Mouse (Mus musculus) embryonic facial prominence, embryonic 13.5 days (tissue): ENCODE data around the gene Itga5. TPM values are rescaled to one million over a fixed set of nuclear protein-coding genes. Genes with fewer than 3 reads are reported as not detected.

Experiments
- ATAC-seq: fragments of 200-750 bp; cut with Nextera tagmentation; 2 replicates; pipeline ENCODE4 v1.8.0; 2017; ENCODE audit warnings: low read depth; ENCODE audit not compliant: insufficient number of reproducible peaks, insufficient read depth, low FRiP score, low TSS enrichment
- H3K27ac ChIP-seq: fragments of 300-500 bp; sonication (generic); 2 replicates; pipeline ENCODE4 v1.5.1; 2015; ENCODE audit warnings: moderate library complexity, mild to moderate bottlenecking, inconsistent platforms
- H3K27me3 ChIP-seq: fragments of 300-500 bp; sonication (generic); 2 replicates; pipeline ENCODE4 v1.6.1; 2015; ENCODE audit warnings: mild to moderate bottlenecking, inconsistent platforms
- H3K36me3 ChIP-seq: fragments of 300-500 bp; sonication (generic); 2 replicates; pipeline ENCODE4 v1.6.1; 2015; ENCODE audit warnings: mild to moderate bottlenecking, inconsistent platforms
- H3K4me1 ChIP-seq: fragments of 300-500 bp; sonication (generic); 2 replicates; pipeline ENCODE4 v1.6.1; 2015; ENCODE audit warnings: inconsistent platforms
- H3K4me2 ChIP-seq: fragments of 300-500 bp; sonication (generic); 2 replicates; pipeline ENCODE4 v1.6.1; 2015; ENCODE audit warnings: moderate library complexity, mild to moderate bottlenecking, inconsistent platforms
- H3K4me3 ChIP-seq: fragments of 300-500 bp; sonication (generic); 2 replicates; pipeline ENCODE4 v1.5.1; 2015; ENCODE audit warnings: mild to moderate bottlenecking, inconsistent platforms
- H3K9ac ChIP-seq: fragments of 300-500 bp; sonication (generic); 2 replicates; pipeline ENCODE4 v1.6.1; 2015; ENCODE audit warnings: mild to moderate bottlenecking, inconsistent platforms
- H3K9me3 ChIP-seq: fragments of 300-500 bp; sonication (generic); 2 replicates; pipeline ENCODE4 v1.6.1; 2016; ENCODE audit warnings: inconsistent platforms
- WGBS: fragments of 180-500 bp; shearing (Covaris S2); methylation state at CpG from one replicate; pipeline ENCODE4 v1.1.7; 2015; ENCODE audit warnings: mixed read lengths; 5-methylcytosine and 5-hydroxymethylcytosine counted together
- polyA plus RNA-seq: library from polyadenylated mRNA; unstranded; fragments of >200 nt; fragmentation: Nextera tagmentation; extraction: Ambion mirVana; gene quantifications from 2 replicates; pipeline ENCODE4 v1.2.1, GENCODE M21; 2015

Gene Itga5
- polyA plus RNA-seq, 1 experiment from 2014 or later: 41.2 TPM

GRCm38 (mm10) chr15:103336996-103337667 lies 29.4 kb downstream of the Itga5 start:
- Histone ChIP-seq H3K27ac (0 out of 2 replicates have a peak overlapping the region, but pooled peaks have one; percentile 7), H3K9me3 (no peaks in the 10 kb centered on the region), H3K4me2 (peak overlapping the region; percentile 16; the same call in 1 of the 2 replicates), H3K4me3 (no peak overlapping the region), H3K36me3 (no peaks in the 10 kb centered on the region), H3K4me1 (peaks cover 78% of the 10 kb centered on the region), H3K27me3 (peaks cover 35% of the 10 kb centered on the region), H3K9ac (no peak overlapping the region)
- 12% methylated on average over 11 of the region's 11 CpGs for WGBS
- ATAC-seq: no peak

GRCm38 (mm10) chr15:103335488-103336235 lies 30.9 kb downstream of the Itga5 start:
- H3K36me3 ChIP-seq: no peaks in the 10 kb centered on the region
- 0 out of 2 replicates have a peak overlapping the region, but pooled peaks have one; percentile 37 for H3K9ac ChIP-seq
- no peak overlapping the region for H3K4me2 ChIP-seq
- H3K4me1 ChIP-seq: peaks cover 66% of the 10 kb centered on the region
- WGBS: 10% methylated on average over 7 of the region's 7 CpGs
- H3K4me3 ChIP-seq: no peak overlapping the region
- no peak overlapping the region for H3K27ac ChIP-seq
- no peak for ATAC-seq
- no peaks in the 10 kb centered on the region for H3K9me3 ChIP-seq
- peaks cover 24% of the 10 kb centered on the region for H3K27me3 ChIP-seq

- no peaks in the 10 kb centered on the region for H3K36me3 ChIP-seq
- H3K27me3 ChIP-seq: peaks cover 18% of the 10 kb centered on the region; the same call in 1 of the 2 replicates
- no peaks in the 10 kb centered on the region for H3K9me3 ChIP-seq
- no peak overlapping the region for H3K4me2 ChIP-seq
- H3K27ac ChIP-seq: no peak overlapping the region
- 45% methylated on average over 3 of the region's 3 CpGs for WGBS
- no peak overlapping the region for H3K4me3 ChIP-seq
- ATAC-seq: no peak
- 0 out of 2 replicates have a peak overlapping the region, but pooled peaks have one; percentile 27 for H3K9ac ChIP-seq
- H3K4me1 ChIP-seq: peaks cover 60% of the 10 kb centered on the region
Observed at GRCm38 (mm10) chr15:103335040-103335439, 31.5 kb downstream of the Itga5 start.

GRCm38 (mm10) chr15:103334194-103334593 lies 32.4 kb downstream of the Itga5 start:
- H3K36me3 ChIP-seq: no peaks in the 10 kb centered on the region
- 0 out of 2 replicates have a peak overlapping the region, but pooled peaks have one; percentile 16 for H3K9ac ChIP-seq
- peaks cover 53% of the 10 kb centered on the region for H3K4me1 ChIP-seq
- 10% methylated on average over 2 of the region's 2 CpGs for WGBS
- no peak overlapping the region for H3K4me3 ChIP-seq
- H3K4me2 ChIP-seq: no peak overlapping the region; the same call in 1 of the 2 replicates
- ATAC-seq: no peak
- H3K27me3 ChIP-seq: peaks cover 10% of the 10 kb centered on the region; the same call in 1 of the 2 replicates
- H3K9me3 ChIP-seq: no peaks in the 10 kb centered on the region
- peak overlapping the region; percentile 39; the same call in 1 of the 2 replicates for H3K27ac ChIP-seq

- Histone ChIP-seq H3K9me3 (no peaks in the 10 kb centered on the region), H3K4me1 (peaks cover 48% of the 10 kb centered on the region), H3K27ac (peak overlapping the region; percentile 39; the same call in 1 of the 2 replicates), H3K36me3 (no peaks in the 10 kb centered on the region), H3K4me2 (no peak overlapping the region; the same call in 1 of the 2 replicates), H3K4me3 (no peak overlapping the region), H3K9ac (0 out of 2 replicates have a peak overlapping the region, but pooled peaks have one; percentile 16), H3K27me3 (peaks cover 5% of the 10 kb centered on the region; the same call in 1 of the 2 replicates)
- WGBS: 45% methylated on average over 5 of the region's 5 CpGs
- no peak for ATAC-seq
Observed at GRCm38 (mm10) chr15:103333738-103334137, 32.8 kb downstream of the Itga5 start.

GRCm38 (mm10) chr15:103333081-103333615 lies 33.4 kb downstream of the Itga5 start:
- H3K4me2 ChIP-seq: no peak overlapping the region
- H3K27ac ChIP-seq: peak overlapping the region; percentile 55; the same call in 1 of the 2 replicates
- peaks cover 44% of the 10 kb centered on the region for H3K4me1 ChIP-seq
- no peak overlapping the region for H3K4me3 ChIP-seq
- no peak; the same call in 1 of the 2 replicates for ATAC-seq
- 54% methylated on average over 5 of the region's 5 CpGs for WGBS
- H3K9ac ChIP-seq: peak overlapping the region; percentile 37; the same call in 1 of the 2 replicates
- H3K27me3 ChIP-seq: no peaks in the 10 kb centered on the region
- no peaks in the 10 kb centered on the region for H3K9me3 ChIP-seq
- H3K36me3 ChIP-seq: no peaks in the 10 kb centered on the region

- Histone ChIP-seq H3K27me3 (no peaks in the 10 kb centered on the region), H3K27ac (peak overlapping the region; percentile 68), H3K4me3 (peak overlapping the region; percentile 65), H3K9ac (peak overlapping the region; percentile 83), H3K4me2 (peak overlapping the region; percentile 82), H3K4me1 (peaks cover 31% of the 10 kb centered on the region), H3K36me3 (peaks cover 16% of the 10 kb centered on the region), H3K9me3 (no peaks in the 10 kb centered on the region)
- 2% methylated on average over 38 of the region's 40 CpGs for WGBS
- peak; percentile 87 for ATAC-seq
Observed at GRCm38 (mm10) chr15:103323455-103324247, 42.9 kb downstream of the Itga5 start.

GRCm38 (mm10) chr15:103323070-103323454 lies 43.5 kb downstream of the Itga5 start:
- ATAC-seq: peak; percentile 52
- peak overlapping the region; percentile 82 for H3K4me2 ChIP-seq
- H3K27ac ChIP-seq: peak overlapping the region; percentile 68; the same call in 1 of the 2 replicates
- H3K4me1 ChIP-seq: peaks cover 31% of the 10 kb centered on the region
- no peaks in the 10 kb centered on the region for H3K27me3 ChIP-seq
- no peaks in the 10 kb centered on the region for H3K9me3 ChIP-seq
- H3K9ac ChIP-seq: peak overlapping the region; percentile 83
- H3K4me3 ChIP-seq: peak overlapping the region; percentile 65
- peaks cover 21% of the 10 kb centered on the region for H3K36me3 ChIP-seq
- WGBS: under 1% methylated on average over 21 of the region's 26 CpGs

- H3K9ac ChIP-seq: peak overlapping the region; percentile 83
- WGBS: 49% methylated on average over 4 of the region's 4 CpGs
- ATAC-seq: no peak
- H3K4me2 ChIP-seq: peak overlapping the region; percentile 82
- peaks cover 31% of the 10 kb centered on the region for H3K4me1 ChIP-seq
- H3K4me3 ChIP-seq: peak overlapping the region; percentile 65
- H3K36me3 ChIP-seq: peaks cover 28% of the 10 kb centered on the region
- H3K27me3 ChIP-seq: no peaks in the 10 kb centered on the region
- no peaks in the 10 kb centered on the region for H3K9me3 ChIP-seq
- no peak overlapping the region for H3K27ac ChIP-seq
Observed at GRCm38 (mm10) chr15:103322396-103322795, 44.2 kb downstream of the Itga5 start.

GRCm38 (mm10) chr15:103321076-103321475 lies 45.5 kb downstream of the Itga5 start:
- no peak overlapping the region for H3K4me2 ChIP-seq
- H3K9me3 ChIP-seq: no peaks in the 10 kb centered on the region
- H3K27me3 ChIP-seq: no peaks in the 10 kb centered on the region
- H3K9ac ChIP-seq: peak overlapping the region; percentile 44; the same call in 1 of the 2 replicates
- no peak overlapping the region for H3K27ac ChIP-seq
- H3K36me3 ChIP-seq: peaks cover 41% of the 10 kb centered on the region
- no peak overlapping the region for H3K4me3 ChIP-seq
- 95% methylated on average over 1 of the region's 1 CpGs for WGBS
- H3K4me1 ChIP-seq: peaks cover 37% of the 10 kb centered on the region
- ATAC-seq: no peak
